8 mouse cellular contexts compared by ENCODE assay signal in the genomic region with DNA sequence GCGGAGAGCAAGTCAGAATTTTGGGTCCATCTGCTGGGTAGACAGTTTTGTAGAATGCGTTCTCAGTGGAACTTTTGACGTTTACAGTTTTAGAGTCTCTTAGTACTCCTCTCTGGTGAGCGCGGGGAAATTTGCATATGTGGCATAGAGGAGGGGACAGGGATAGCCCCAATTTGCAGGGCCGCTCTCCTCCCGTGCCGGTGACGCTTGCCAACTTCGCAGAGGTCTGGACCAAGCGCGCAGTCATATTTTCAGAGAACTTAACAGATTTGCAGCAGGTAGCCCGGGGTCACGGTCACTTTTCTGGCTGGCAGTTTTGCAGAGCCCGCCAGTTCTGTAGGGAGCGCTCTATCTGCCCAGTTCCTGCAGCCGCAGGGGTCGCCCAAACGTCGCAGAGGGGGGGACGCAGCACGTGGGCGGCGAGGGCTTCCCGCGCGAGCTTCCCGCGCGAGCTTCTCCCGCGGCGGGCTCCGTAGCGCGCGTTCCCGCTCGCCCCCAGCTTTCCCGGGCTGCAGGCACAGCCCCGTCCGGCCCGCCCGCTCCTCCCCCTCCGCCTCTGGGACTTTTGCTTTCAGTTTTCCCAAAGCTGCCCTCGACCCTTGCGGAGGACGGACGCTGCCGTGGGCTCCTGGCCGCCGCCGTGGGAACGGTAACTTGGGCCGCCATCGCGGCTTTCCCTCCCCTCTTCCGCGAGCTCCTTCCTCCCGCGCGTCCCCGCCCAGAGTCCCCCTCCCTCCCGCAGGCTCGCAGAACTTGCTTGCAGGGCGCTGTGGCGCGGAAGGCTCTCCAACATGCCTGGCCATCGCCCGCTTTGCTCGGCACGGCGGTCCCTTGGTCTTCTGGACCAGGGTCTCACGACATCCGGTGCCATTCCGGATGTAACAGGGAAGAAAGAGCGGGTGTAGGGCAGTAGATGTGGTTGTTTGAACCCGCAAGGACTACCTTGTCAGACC. TPM values are rescaled to one million over a fixed set of nuclear protein-coding genes. Genes with fewer than 3 reads are reported as not detected.
DNase-seq lines count a peak whose midpoint lies in the region; ATAC-seq and TF ChIP-seq lines count a peak whose summit lies in the region.

Gene Casp7, plus strand, starts transcription at position 461 of the 953 bp plus-strand sequence.

- peak within 1 kb of the TSS; percentile 76 for H3K4me3 ChIP-seq in left cerebral cortex, adult 2 months
- H3K4me3 ChIP-seq in liver, embryonic 12.5 days: peak within 1 kb of the TSS; percentile 79

- H3K4me2 ChIP-seq in liver, embryonic 12.5 days: peak within 1 kb of the TSS; percentile 92

- peaks cover 8% of the 10 kb centered on the region; the same call in 1 of the 2 replicates for H3K36me3 ChIP-seq in liver, embryonic 12.5 days
- H3K36me3 ChIP-seq in splenic B cell, adult 2 months (ENCODE audit: control insufficient read depth, insufficient read depth, low read length, poor library complexity, severe bottlenecking): no peaks in the 10 kb centered on the region

- H3K4me1 ChIP-seq in liver, embryonic 12.5 days: peaks cover 84% of the 10 kb centered on the region

- DNase-seq in left cerebral cortex, adult 2 months (ENCODE audit: extremely low spot score in 1 of 2, low spot score in 2 of 2): peak; percentile 41 to 51
- DNase-seq in left cerebral cortex, adult 8-10 months (ENCODE audit: low spot score in 2 of 2): no peak
- DNase-seq in embryo, embryonic 9.5 days (ENCODE audit: extremely low spot score): peak; percentile 81
- DNase-seq in heart, adult 11 months: peak; percentile 99
- peak; percentile 50 for DNase-seq in kidney, adult 11 months
- DNase-seq in naive thymus-derived CD4-positive, alpha-beta T cell, adult 2 months (ENCODE audit: low read depth): peak; percentile 73
- peak; percentile 78 for DNase-seq in splenic B cell, adult 2 months (ENCODE audit: low read depth, low spot score)

- H3K9ac ChIP-seq in liver, embryonic 12.5 days: peak within 1 kb of the TSS; percentile 88

- ATAC-seq in liver, embryonic 12.5 days: peak; percentile 70

- no peak; the same call in 1 of the 2 replicates for TF ChIP-seq CTCF in left cerebral cortex, adult 2 months (IDR thresholded peaks at IDR 0.05)

- intact Hi-C loops in left cerebral cortex, adult 2 months (cut with DNase I): no loop called here

- under 1% methylated on average over 71 of the region's 78 CpGs for WGBS in liver, embryonic 12.5 days (ENCODE audit: insufficient replicate concordance)

- H3K27me3 ChIP-seq in liver, embryonic 12.5 days (replicated peaks): no peaks in the 10 kb centered on the region
- H3K27me3 ChIP-seq in splenic B cell, adult 2 months (ENCODE audit: control insufficient read depth, insufficient read depth, low read length, poor library complexity, severe bottlenecking): no peaks in the 10 kb centered on the region

- H3K9me3 ChIP-seq in liver, embryonic 12.5 days (replicated peaks): no peaks in the 10 kb centered on the region

- H3K27ac ChIP-seq in left cerebral cortex, adult 2 months: peak within 1 kb of the TSS; percentile 62
- H3K27ac ChIP-seq in liver, embryonic 12.5 days: peak within 1 kb of the TSS; percentile 85

RNA-seq across cellular contexts. Expression of gene Casp7, which starts in this region (rescaled TPM):
- total RNA-seq in left cerebral cortex, adult 2 months (2021): 1 to 10 TPM; 3.9 to 4.1 TPM
- 1 to 10 TPM; 3.7 to 4.6 (median 4.0) TPM for total RNA-seq in left cerebral cortex, adult 8-10 months (2022)
- polyA plus RNA-seq in liver, embryonic 12.5 days (2016; fragmentation: Nextera tagmentation; extraction: Ambion mirVana): 16.8 and 17.6 TPM in 2 replicates

Comparison
In these comparisons a context has a peak if more than half of its experiments do, and no peak if none do; other contexts are left out.
1. DNase-seq: peak in left cerebral cortex, adult 2 months (2 of 2), embryo, embryonic 9.5 days (single experiment), heart, adult 11 months (single experiment), kidney, adult 11 months (single experiment), naive thymus-derived CD4-positive, alpha-beta T cell, adult 2 months (single experiment) and splenic B cell, adult 2 months (single experiment); none in left cerebral cortex, adult 8-10 months (0 of 2).